Mouse (Mus musculus) left cerebral cortex, adult 2 months (tissue): ENCODE data around the gene Hsd17b1. TPM values are rescaled to one million over a fixed set of nuclear protein-coding genes. Genes with fewer than 3 reads are reported as not detected.

Experiments
- DNase-seq, 2 experiments: peaks; one replicate each; pipeline ENCODE4 v3.0.0; 2021 to 2022; ENCODE audit warnings: low spot score in 2 of 2, mixed read lengths in 1 of 2; ENCODE audit errors: extremely low spot score in 1 of 2
- H3K27ac ChIP-seq: fragments of 200-600 bp; 2 replicates; pipeline ENCODE4 v1.8.1; 2022
- H3K4me3 ChIP-seq: fragments of 200-600 bp; 2 replicates; pipeline ENCODE4 v1.8.1; 2022
- CTCF ChIP-seq: fragments of 200-600 bp; IDR thresholded peaks from 2 replicates; pipeline ENCODE4 v1.8.1; 2022; ENCODE audit warnings: antibody characterized with exemption, mild to moderate bottlenecking, moderate library complexity
- intact Hi-C: fragments of 180-260 bp; cut with DNase I; formaldehyde crosslinking; loops from one replicate; pipeline ENCODE4 v1.15.1; 2025
- total RNA-seq, 2 experiments: library from RNA; stranded (reverse); gene quantifications; 2 replicates each; pipeline ENCODE4 v1.2.3; 2021

Hsd17b1 gene
- total RNA-seq, 2 experiments from 2014 or later = 0.87 to 1.5 TPM

DNA sequence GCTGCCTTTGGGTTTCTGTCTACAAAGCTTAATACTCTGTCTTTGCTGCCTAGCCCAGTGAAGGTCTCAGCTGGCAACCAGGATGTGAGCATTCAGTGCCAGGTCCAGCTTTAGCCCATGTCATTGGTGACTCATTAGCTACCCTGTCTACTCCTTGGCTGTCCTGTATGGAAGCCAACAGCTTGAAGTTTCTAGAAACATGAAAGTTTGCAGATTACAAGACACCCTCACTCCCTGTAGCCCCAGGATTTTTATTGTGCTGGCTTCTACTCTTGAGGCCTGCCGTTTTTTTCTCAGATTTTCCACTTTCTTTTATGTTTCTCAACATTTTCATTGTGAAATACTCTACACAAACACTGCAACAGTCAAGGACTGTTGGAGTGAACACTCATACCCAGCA lies 11.7 kb downstream of the Hsd17b1 start:
- TF ChIP-seq CTCF = no peak
- Histone ChIP-seq H3K27ac (no peak overlapping the region), H3K4me3 (no peak overlapping the region)
- intact Hi-C loops = no loop called here
- no peak for DNase-seq

DNA sequence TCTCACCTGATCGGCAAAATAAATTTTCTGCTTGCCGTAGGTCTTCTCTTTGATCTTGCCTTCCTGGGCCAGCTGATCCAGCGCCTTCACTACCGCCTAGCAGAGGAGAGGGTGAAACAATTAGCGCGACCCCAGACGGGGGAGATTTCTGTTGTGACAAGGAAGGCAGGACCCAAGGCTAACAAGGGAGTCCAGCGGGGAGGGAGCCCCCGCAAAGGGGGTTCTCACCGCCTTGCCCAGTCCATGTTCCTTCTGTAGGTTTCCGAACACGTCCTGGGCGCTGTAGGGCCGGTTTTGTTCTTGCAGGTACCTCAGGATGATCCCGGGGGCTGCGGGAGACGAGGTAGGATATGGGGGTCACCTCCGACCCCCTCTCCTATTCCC lies 16.7 kb downstream of the Hsd17b1 start:
- no peak overlapping the region for H3K27ac ChIP-seq
- peak overlapping the region; percentile 91 for H3K4me3 ChIP-seq
- intact Hi-C loops = loop anchor here (1.0 kb wide), 1 partner anchor 82 kb away; no protein-coding TSS in a partner anchor
- TF ChIP-seq CTCF = no peak
- no peak for DNase-seq

GRCm38 (mm10) chr11:101095314-101096024 lies 17.3 kb downstream of the Hsd17b1 start, which contains the start of gene Psmc3ip:
Gene Psmc3ip, minus strand, starts transcription at chr11:101095436.
- DNase-seq = peak; percentile 93

DNA sequence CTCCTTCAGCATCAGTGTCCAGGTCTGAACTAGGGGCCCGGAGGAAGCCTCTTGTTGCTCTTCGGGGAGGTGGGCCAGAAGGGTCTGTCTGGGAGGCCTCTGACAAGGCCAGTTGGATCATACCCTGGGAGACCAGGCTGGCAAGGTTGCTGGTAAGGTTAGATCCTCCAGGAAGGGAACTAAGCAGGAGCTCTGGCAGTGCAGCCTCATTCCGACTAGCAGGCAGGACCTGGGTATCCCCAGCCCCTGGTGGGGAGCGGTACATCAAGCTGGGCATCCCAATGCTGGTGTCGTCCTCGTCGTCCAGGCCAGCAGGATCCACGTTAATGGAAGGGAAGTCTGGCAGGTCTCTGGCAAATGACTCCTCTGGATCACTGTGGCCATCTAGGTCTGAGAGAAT lies 20.0 kb downstream of the Hsd17b1 start:
- TF ChIP-seq CTCF = no peak
- Histone ChIP-seq H3K4me3 (no peak overlapping the region), H3K27ac (no peak overlapping the region)
- intact Hi-C loops = no loop called here
- DNase-seq = no peak

More at GRCm38 (mm10) chr11:101095314-101096024, 17.3 kb downstream of the Hsd17b1 start, which contains the start of gene Psmc3ip:
- peak within 1 kb of the TSS; percentile 92 for H3K27ac ChIP-seq
- TF ChIP-seq CTCF = peak; percentile 83
- intact Hi-C loops = loop anchor here (1.0 kb wide), 1 partner anchor 82 kb away; no protein-coding TSS in a partner anchor
- peak within 1 kb of the TSS; percentile 91 for H3K4me3 ChIP-seq

GRCm38 (mm10) chr11:101103011-101103410 lies 24.8 kb downstream of the Hsd17b1 start:
- Histone ChIP-seq H3K27ac (no peak overlapping the region), H3K4me3 (no peak overlapping the region)
- DNase-seq = no peak
- no peak for TF ChIP-seq CTCF
- intact Hi-C loops = no loop called here

GRCm38 (mm10) chr11:101109351-101109750 lies 31.1 kb downstream of the Hsd17b1 start:
- intact Hi-C loops = no loop called here
- TF ChIP-seq CTCF = no peak
- H3K27ac ChIP-seq = no peak overlapping the region

GRCm38 (mm10) chr11:101110708-101111107 lies 32.5 kb downstream of the Hsd17b1 start:
- intact Hi-C loops = no loop called here
- no peak overlapping the region for H3K27ac ChIP-seq
- H3K4me3 ChIP-seq = no peak overlapping the region
- no peak for TF ChIP-seq CTCF
- no peak for DNase-seq

More at GRCm38 (mm10) chr11:101109351-101109750, 31.1 kb downstream of the Hsd17b1 start:
- no peak overlapping the region for H3K4me3 ChIP-seq
- no peak for DNase-seq

DNA sequence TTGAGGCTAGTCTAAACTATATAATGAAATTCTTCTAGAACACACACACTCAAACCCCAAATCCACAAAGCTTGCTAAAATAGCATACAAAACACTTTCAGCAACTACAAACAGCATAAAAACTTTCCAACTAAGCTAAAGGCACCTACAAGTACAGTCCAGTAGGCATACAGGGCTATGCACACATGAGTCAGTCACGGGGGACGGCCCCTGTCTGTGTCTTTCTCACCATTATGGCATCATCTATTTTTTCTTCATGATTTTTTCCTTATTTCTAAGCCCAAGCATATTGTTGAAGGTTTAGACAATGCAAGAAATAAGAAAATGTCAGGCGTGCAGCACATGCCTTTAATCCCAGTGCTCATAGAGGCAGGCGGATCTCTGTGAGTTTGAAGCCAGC lies 33.0 kb downstream of the Hsd17b1 start:
- Histone ChIP-seq H3K4me3 (no peak overlapping the region), H3K27ac (no peak overlapping the region)
- intact Hi-C loops = no loop called here
- TF ChIP-seq CTCF = no peak
- no peak for DNase-seq

DNA sequence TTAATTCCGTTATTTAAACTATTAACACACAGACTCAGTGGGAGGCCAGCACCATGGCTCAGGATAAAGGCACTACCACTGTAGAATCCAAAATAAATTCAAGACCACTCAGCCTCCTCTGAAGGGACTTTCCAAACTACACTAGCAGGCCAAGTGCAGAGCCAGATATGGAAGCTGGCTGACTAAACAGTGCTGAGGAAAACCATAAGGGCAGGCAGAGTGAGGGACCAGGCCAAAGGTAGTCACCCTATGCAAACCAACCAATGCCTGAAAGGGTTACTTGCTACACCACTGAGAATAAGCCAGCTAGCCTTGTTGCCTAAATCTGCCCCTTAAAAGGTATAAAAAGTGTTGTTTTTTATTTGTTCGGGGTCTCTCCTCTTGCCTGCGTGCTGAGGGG lies 34.0 kb downstream of the Hsd17b1 start:
- intact Hi-C loops = no loop called here
- H3K27ac ChIP-seq = no peak overlapping the region
- no peak for TF ChIP-seq CTCF
- no peak for DNase-seq
- H3K4me3 ChIP-seq = no peak overlapping the region

DNA sequence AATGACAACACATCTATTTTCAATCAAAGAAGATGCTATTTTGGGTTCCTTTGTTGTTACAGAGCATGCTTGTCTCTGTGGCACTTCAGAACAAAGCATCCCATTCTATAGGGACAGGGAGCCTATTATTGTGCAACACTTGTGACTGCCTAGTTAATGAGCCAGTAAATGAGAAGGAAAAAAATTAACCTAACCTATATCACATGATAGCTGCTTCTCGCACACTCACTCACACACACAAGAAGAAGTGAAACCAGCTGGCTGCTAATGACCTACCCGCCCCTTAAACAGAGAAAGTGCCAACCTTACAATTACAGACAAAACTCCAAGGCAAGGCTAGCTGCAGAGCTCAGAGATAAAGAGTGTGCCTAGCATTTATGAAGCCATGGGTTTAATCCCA lies 37.4 kb downstream of the Hsd17b1 start:
- no peak overlapping the region for H3K4me3 ChIP-seq
- DNase-seq = no peak
- peak overlapping the region; percentile 33; the same call in 1 of the 2 replicates for H3K27ac ChIP-seq
- TF ChIP-seq CTCF = no peak
- intact Hi-C loops = no loop called here

DNA sequence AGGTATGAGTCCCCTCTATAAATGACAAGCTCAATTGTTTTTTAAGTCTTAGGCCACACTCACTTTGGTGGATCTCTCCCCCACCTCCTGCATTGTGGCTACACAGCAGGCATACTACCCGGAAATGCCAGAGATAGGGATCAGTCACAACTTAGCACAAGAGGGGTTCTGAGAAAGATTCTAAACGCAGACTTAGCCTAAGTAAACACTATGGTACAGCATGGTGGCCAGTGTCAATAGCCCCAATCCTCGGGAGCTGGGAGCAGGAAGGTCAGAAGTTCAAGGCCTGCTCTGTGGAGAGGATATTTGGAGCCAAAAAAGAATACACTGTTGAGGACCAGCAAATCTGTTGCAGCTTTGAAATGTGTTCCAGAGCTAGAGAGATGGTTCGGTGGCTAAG lies 39.9 kb downstream of the Hsd17b1 start:
- Histone ChIP-seq H3K27ac (no peak overlapping the region), H3K4me3 (peak overlapping the region; percentile 97)
- intact Hi-C loops = no loop called here
- TF ChIP-seq CTCF = no peak
- DNase-seq = no peak

GRCm38 (mm10) chr11:101119131-101119760 lies 41.0 kb downstream of the Hsd17b1 start:
- Histone ChIP-seq H3K4me3 (peak overlapping the region; percentile 97), H3K27ac (peak overlapping the region; percentile 97)
- intact Hi-C loops = no loop called here
- no peak for DNase-seq
- TF ChIP-seq CTCF = peak; percentile 22
